Mouse (Mus musculus): ENCODE data around the gene Prph.

DNA sequence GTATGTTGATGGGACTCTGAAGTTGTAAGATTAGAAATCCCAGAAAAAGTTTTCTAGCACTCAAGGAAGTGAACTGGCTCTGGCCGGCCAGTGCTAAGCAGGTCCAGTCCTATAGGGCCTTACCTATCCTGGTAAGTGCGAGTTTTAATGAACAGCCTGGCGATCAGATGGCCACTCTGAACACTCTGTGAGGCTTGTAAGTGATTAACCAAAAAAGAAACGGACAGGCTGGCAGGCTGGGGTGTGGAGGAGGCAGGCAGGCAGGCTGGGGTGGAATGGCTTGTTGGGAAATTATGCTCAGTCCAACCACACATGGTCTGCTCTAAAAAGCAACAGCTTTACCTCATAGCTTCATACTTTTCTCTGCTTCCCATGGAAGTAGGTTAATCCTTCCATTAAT is 19.5 kb upstream of the Prph start:
- no peak for TF ChIP-seq POLR2A (IDR thresholded peaks at IDR 0.05; ENCODE audit: low read depth, low read length)
- TF ChIP-seq CTCF (IDR thresholded peaks at IDR 0.05; ENCODE audit: borderline replicate concordance, insufficient read depth, low read length): no peak

Data from embryonic fibroblast, embryonic 13.5 days (primary cell).